Mouse (Mus musculus) liver, adult 2 months (tissue): ENCODE results near the gene Leng1.

Experiments
- CTCF ChIP-seq: fragments of 200-500 bp; IDR thresholded peaks from 2 replicates; pipeline ENCODE4 v1.5.1; 2011; ENCODE audit warnings: low read depth, low read length, control low read depth
- POLR2A ChIP-seq: fragments of 200-500 bp; IDR thresholded peaks from 2 replicates; pipeline ENCODE4 v1.6.1; 2011; ENCODE audit warnings: low read length, control low read depth; ENCODE audit not compliant: insufficient read depth; ENCODE audit errors: extremely low read depth

DNA sequence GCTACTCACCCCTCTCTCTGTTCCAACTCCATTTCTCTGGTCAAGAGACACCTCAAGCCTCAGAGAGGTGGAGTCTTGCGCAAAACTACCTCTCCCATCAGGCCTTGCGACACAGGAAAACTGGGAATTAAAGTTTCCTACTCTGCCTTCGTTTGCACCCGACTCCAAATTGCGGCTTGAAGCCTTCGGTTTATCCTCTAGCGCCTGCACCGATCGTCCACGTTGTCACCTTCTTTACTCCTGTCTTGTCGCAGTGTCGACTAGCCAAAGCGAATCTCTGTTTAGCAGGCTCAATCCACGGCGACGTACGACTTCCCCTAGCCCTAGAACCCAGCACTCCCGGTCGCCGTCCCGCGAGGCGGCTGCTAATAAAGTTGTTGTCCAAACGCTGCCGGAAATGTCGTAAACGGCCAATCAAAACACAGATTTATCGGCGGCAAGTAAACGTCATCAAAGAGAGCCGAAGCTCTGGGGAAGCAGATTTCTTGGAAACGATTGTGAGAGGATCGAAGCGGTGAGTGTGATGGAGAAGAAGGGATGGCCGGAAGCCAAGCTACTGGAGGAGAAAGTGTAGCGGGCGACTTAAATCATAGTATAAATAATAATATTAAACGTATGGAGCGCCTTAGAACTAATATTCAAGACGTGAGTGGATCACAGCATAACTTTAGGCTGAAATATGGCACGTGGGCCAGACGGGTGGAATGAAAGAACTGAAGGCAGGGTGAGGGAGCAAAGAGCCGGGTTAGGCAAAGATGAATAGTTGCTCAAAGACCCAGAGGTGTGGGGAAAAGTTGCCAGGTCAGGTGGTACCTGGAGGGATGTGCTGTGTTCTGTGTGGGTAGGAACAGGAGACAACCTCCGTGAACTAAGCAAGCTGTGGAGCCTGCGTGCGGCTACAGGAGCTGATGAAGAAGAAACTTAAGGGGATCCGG is 35.8 kb downstream of the Leng1 start, which contains the start of the genes Tfpt and Prpf31:
- TF ChIP-seq POLR2A (no peak), CTCF (no peak)
